Mouse (Mus musculus) lung, postnatal 0 days (tissue): ENCODE data around the gene Chmp5. TPM values are rescaled to one million over a fixed set of nuclear protein-coding genes. Genes with fewer than 3 reads are reported as not detected.

Experiments used
- ATAC-seq: fragments of 200-750 bp; cut with Nextera tagmentation; 2 replicates; pipeline ENCODE4 v1.8.0; 2017; ENCODE audit warnings: moderate library complexity
- DNase-seq: peaks from one replicate; pipeline ENCODE4 v3.0.0-alpha.2; 2016; ENCODE audit warnings: low spot score
- H3K27ac ChIP-seq: fragments of 300-500 bp; sonication (generic); 2 replicates; pipeline ENCODE4 v1.5.1; 2014; ENCODE audit warnings: antibody characterized with exemption, mild to moderate bottlenecking, low read length, mixed read lengths
- H3K27me3 ChIP-seq: fragments of 300-500 bp; sonication (generic); replicated peaks from 2 replicates; pipeline ENCODE4 v1.6.1; 2014; ENCODE audit warnings: low read length, mixed read lengths; ENCODE audit not compliant: insufficient read depth
- H3K36me3 ChIP-seq: fragments of 300-500 bp; sonication (generic); 2 replicates; pipeline ENCODE4 v1.6.1; 2014; ENCODE audit warnings: low read length, mixed read lengths; ENCODE audit not compliant: insufficient read depth
- H3K4me1 ChIP-seq: fragments of 300-500 bp; sonication (generic); 2 replicates; pipeline ENCODE4 v1.6.1; 2014; ENCODE audit warnings: antibody characterized with exemption, low read depth, low read length, mixed read lengths; ENCODE audit not compliant: insufficient read depth
- H3K4me2 ChIP-seq: fragments of 300-500 bp; sonication (generic); replicated peaks from 2 replicates; pipeline ENCODE4 v1.6.1; 2014; ENCODE audit warnings: low read depth, mild to moderate bottlenecking, low read length, moderate library complexity, mixed read lengths
- H3K4me3 ChIP-seq: fragments of 300-500 bp; sonication (generic); 2 replicates; pipeline ENCODE4 v1.5.1; 2014; ENCODE audit warnings: low read depth, low read length
- H3K9ac ChIP-seq: fragments of 300-500 bp; sonication (generic); replicated peaks from 2 replicates; pipeline ENCODE4 v1.6.1; 2014; ENCODE audit warnings: low read depth, mild to moderate bottlenecking
- H3K9me3 ChIP-seq: fragments of 300-500 bp; sonication (generic); 2 replicates; pipeline ENCODE4 v1.6.1; 2016; ENCODE audit warnings: low read length, mixed read lengths
- CTCF ChIP-seq: IDR thresholded peaks from 2 replicates; pipeline ENCODE4 v1.5.1; 2016; ENCODE audit warnings: antibody characterized with exemption, mild to moderate bottlenecking
- EP300 ChIP-seq: IDR thresholded peaks from 2 replicates; pipeline ENCODE4 v1.6.1; 2016; ENCODE audit warnings: antibody characterized with exemption, mild to moderate bottlenecking, control low read depth
- WGBS: fragments of 180-500 bp; shearing (Covaris S2); extraction: QIAGEN DNeasy Blood & Tissue Kit; methylation state at CpG from one replicate; pipeline ENCODE4 v1.1.7; 2014; 5-methylcytosine and 5-hydroxymethylcytosine counted together
- microRNA-seq: library from miRNA; unstranded; fragments of <30 nt; microRNA quantifications from one replicate; pipeline ENCODE4, GENCODE M21; 2016
- polyA plus RNA-seq: library from polyadenylated mRNA; unstranded; fragments of >200 nt; fragmentation: Nextera tagmentation; extraction: Ambion mirVana; gene quantifications from 2 replicates; pipeline ENCODE4 v1.2.1, GENCODE M21; 2015

Gene Chmp5
- polyA plus RNA-seq, 1 experiment from 2014 or later: 150 TPM

GRCm38 (mm10) chr4:40989633-40990032, 41.4 kb downstream of the Chmp5 start:
- no peak for DNase-seq
- Histone ChIP-seq H3K4me3 (no peak overlapping the region), H3K9ac (no peak overlapping the region), H3K27me3 (no peaks in the 10 kb centered on the region), H3K4me1 (no peaks in the 10 kb centered on the region), H3K27ac (no peak overlapping the region), H3K9me3 (no peaks in the 10 kb centered on the region), H3K36me3 (peaks cover 52% of the 10 kb centered on the region; the same call in 1 of the 2 replicates), H3K4me2 (no peak overlapping the region)
- WGBS: 88% methylated on average over 6 of the region's 6 CpGs
- ATAC-seq: no peak
- TF ChIP-seq CTCF (no peak), EP300 (no peak)

- peaks cover 67% of the 10 kb centered on the region for H3K36me3 ChIP-seq
- no peak for TF ChIP-seq EP300
- TF ChIP-seq CTCF: no peak
- no peaks in the 10 kb centered on the region for H3K27me3 ChIP-seq
- no peak for ATAC-seq
- H3K4me1 ChIP-seq: no peaks in the 10 kb centered on the region
- 94% methylated on average over 6 of the region's 6 CpGs for WGBS
- H3K27ac ChIP-seq: no peak overlapping the region
- no peaks in the 10 kb centered on the region for H3K9me3 ChIP-seq
- no peak overlapping the region for H3K4me2 ChIP-seq
- no peak overlapping the region for H3K9ac ChIP-seq
- no peak for DNase-seq
- no peak overlapping the region for H3K4me3 ChIP-seq
Measured at GRCm38 (mm10) chr4:40996302-40996701, 48.1 kb downstream of the Chmp5 start.

- H3K9me3 ChIP-seq: no peaks in the 10 kb centered on the region
- no peak overlapping the region for H3K4me3 ChIP-seq
- 93% methylated on average over 4 of the region's 4 CpGs for WGBS
- no peak for DNase-seq
- TF ChIP-seq EP300: no peak
- no peak for TF ChIP-seq CTCF
- H3K4me1 ChIP-seq: no peaks in the 10 kb centered on the region
- peaks cover 80% of the 10 kb centered on the region for H3K36me3 ChIP-seq
- H3K4me2 ChIP-seq: no peak overlapping the region
- ATAC-seq: no peak
- H3K27ac ChIP-seq: no peak overlapping the region
- no peaks in the 10 kb centered on the region for H3K27me3 ChIP-seq
- no peak overlapping the region for H3K9ac ChIP-seq
Measured at GRCm38 (mm10) chr4:40997916-40998315, 49.7 kb downstream of the Chmp5 start.

- no peak for DNase-seq
- no peak overlapping the region for H3K4me3 ChIP-seq
- H3K9me3 ChIP-seq: no peaks in the 10 kb centered on the region
- no peak overlapping the region for H3K4me2 ChIP-seq
- H3K4me1 ChIP-seq: no peaks in the 10 kb centered on the region
- peaks cover 82% of the 10 kb centered on the region for H3K36me3 ChIP-seq
- H3K27me3 ChIP-seq: no peaks in the 10 kb centered on the region
- no peak for ATAC-seq
- H3K27ac ChIP-seq: no peak overlapping the region
- H3K9ac ChIP-seq: no peak overlapping the region
- 71% methylated on average over 1 of the region's 1 CpGs for WGBS
- TF ChIP-seq EP300: no peak
- TF ChIP-seq CTCF: no peak
Measured at GRCm38 (mm10) chr4:41000271-41000670, 52.1 kb downstream of the Chmp5 start.

GRCm38 (mm10) chr4:41000842-41001639, 52.8 kb downstream of the Chmp5 start:
- H3K4me3 ChIP-seq: no peak overlapping the region
- peaks cover 77% of the 10 kb centered on the region for H3K36me3 ChIP-seq
- H3K9ac ChIP-seq: no peak overlapping the region
- ATAC-seq (no peak), DNase-seq (no peak)
- no peaks in the 10 kb centered on the region for H3K27me3 ChIP-seq
- H3K27ac ChIP-seq: no peak overlapping the region
- H3K4me1 ChIP-seq: no peaks in the 10 kb centered on the region
- WGBS: 85% methylated on average over 9 of the region's 9 CpGs
- H3K4me2 ChIP-seq: no peak overlapping the region
- H3K9me3 ChIP-seq: no peaks in the 10 kb centered on the region
- TF ChIP-seq CTCF (peak; percentile 19; the same call in 1 of the 2 replicates), EP300 (no peak)

- 81% methylated on average over 3 of the region's 3 CpGs for WGBS
Measured at GRCm38 (mm10) chr4:41013351-41013750, 65.1 kb downstream of the Chmp5 start.

More at GRCm38 (mm10) chr4:41013351-41013750, 65.1 kb downstream of the Chmp5 start:
- H3K9me3 ChIP-seq: no peaks in the 10 kb centered on the region
- no peaks in the 10 kb centered on the region for H3K27me3 ChIP-seq
- TF ChIP-seq EP300 (no peak), CTCF (no peak)
- no peak overlapping the region for H3K4me2 ChIP-seq
- no peak overlapping the region for H3K4me3 ChIP-seq
- DNase-seq: no peak
- H3K36me3 ChIP-seq: peaks cover 34% of the 10 kb centered on the region; the same call in 1 of the 2 replicates
- H3K27ac ChIP-seq: no peak overlapping the region
- ATAC-seq: no peak
- no peaks in the 10 kb centered on the region for H3K4me1 ChIP-seq
- no peak overlapping the region for H3K9ac ChIP-seq

Small RNA genes within 50 kb of the gene (microRNA-seq; reads per million reads assigned to microRNA genes)
- 2.2 reads per million for gene Mir3094

Other genes starting within 250 kb of the Chmp5 start
- 19.5 and 21.2 TPM in 2 replicates for gene Aptx, start 245.2 kb upstream of the Chmp5 start, polyA plus RNA-seq
- gene Dnaja1, start 226.3 kb upstream of the Chmp5 start, polyA plus RNA-seq: 285 and 314 TPM in 2 replicates
- gene Smu1, start 190.5 kb upstream of the Chmp5 start, polyA plus RNA-seq: 88.4 and 89.0 TPM in 2 replicates
- gene B4galt1, start 94.4 kb upstream of the Chmp5 start, polyA plus RNA-seq: 82.9 and 89.4 TPM in 2 replicates
- 3.5 and 4.6 TPM in 2 replicates for gene Spink4, start 28.4 kb upstream of the Chmp5 start, polyA plus RNA-seq
- 231 and 234 TPM in 2 replicates for gene Bag1, start 113 bp upstream of the Chmp5 start, polyA plus RNA-seq
- 31.7 and 34.5 TPM in 2 replicates for gene Nfx1, start 22.5 kb downstream of the Chmp5 start, polyA plus RNA-seq
- gene Aqp7, start 99.7 kb downstream of the Chmp5 start, polyA plus RNA-seq: 0.10 and 0.24 TPM in 2 replicates
- 8.7 and 15.3 TPM in 2 replicates for gene Aqp3, start 149.8 kb downstream of the Chmp5 start, polyA plus RNA-seq
- gene Nol6, start 176.0 kb downstream of the Chmp5 start, polyA plus RNA-seq: 5.3 and 6.9 TPM in 2 replicates
- gene Ube2r2, start 187.3 kb downstream of the Chmp5 start, polyA plus RNA-seq: 77.9 and 81.6 TPM in 2 replicates